Mouse (Mus musculus) kidney, embryonic 14.5 days (tissue): ENCODE measurements around the gene Eif4ebp2. TPM values are rescaled to one million over a fixed set of nuclear protein-coding genes. Genes with fewer than 3 reads are reported as not detected.

Source experiments
- ATAC-seq: fragments of 200-750 bp; cut with Nextera tagmentation; 2 replicates; pipeline ENCODE4 v1.8.0; 2017; ENCODE audit warnings: moderate number of reproducible peaks, mild to moderate bottlenecking, moderate TSS enrichment, moderate library complexity; ENCODE audit not compliant: low FRiP score, low TSS enrichment
- H3K27ac ChIP-seq: fragments of 300-500 bp; sonication (generic); 2 replicates; pipeline ENCODE4 v1.5.1; 2014; ENCODE audit warnings: low read depth, mild to moderate bottlenecking, low read length, moderate library complexity, mixed read lengths
- H3K27me3 ChIP-seq: fragments of 300-500 bp; sonication (generic); 2 replicates; pipeline ENCODE4 v1.6.1; 2014; ENCODE audit warnings: mild to moderate bottlenecking, low read length; ENCODE audit not compliant: control insufficient read depth, insufficient read depth
- H3K36me3 ChIP-seq: fragments of 300-500 bp; sonication (generic); 2 replicates; pipeline ENCODE4 v1.6.1; 2014; ENCODE audit warnings: low read length, mixed read lengths; ENCODE audit not compliant: control insufficient read depth, insufficient read depth
- H3K4me1 ChIP-seq: fragments of 300-500 bp; sonication (generic); 2 replicates; pipeline ENCODE4 v1.6.1; 2014; ENCODE audit warnings: low read length, mixed read lengths; ENCODE audit not compliant: control insufficient read depth, insufficient read depth
- H3K4me2 ChIP-seq: fragments of 300-500 bp; sonication (generic); replicated peaks from 2 replicates; pipeline ENCODE4 v1.6.1; 2014; ENCODE audit warnings: low read depth, mild to moderate bottlenecking, low read length
- H3K4me3 ChIP-seq: fragments of 300-500 bp; sonication (generic); 2 replicates; pipeline ENCODE4 v1.5.1; 2014; ENCODE audit warnings: mild to moderate bottlenecking, low read length
- H3K9ac ChIP-seq: fragments of 300-500 bp; sonication (generic); 2 replicates; pipeline ENCODE4 v1.6.1; 2014; ENCODE audit warnings: low read depth, mild to moderate bottlenecking, low read length, moderate library complexity
- H3K9me3 ChIP-seq: fragments of 300-500 bp; sonication (generic); 2 replicates; pipeline ENCODE4 v1.6.1; 2016; ENCODE audit warnings: low read length; ENCODE audit not compliant: control insufficient read depth
- whole genome bisulfite sequencing: fragments of 180-500 bp; shearing (Covaris S2); extraction: QIAGEN DNeasy Blood & Tissue Kit; methylation state at CpG from one replicate; pipeline ENCODE4 v1.1.7; 2014; 5-methylcytosine and 5-hydroxymethylcytosine counted together
- polyA plus RNA-seq: library from polyadenylated mRNA; unstranded; fragments of >200 nt; fragmentation: Nextera tagmentation; extraction: Ambion mirVana; gene quantifications from 2 replicates; pipeline ENCODE4 v1.2.1, GENCODE M21; 2014

Eif4ebp2 gene
- polyA plus RNA-seq, 1 experiment from 2014 or later: 61.9 TPM

DNA sequence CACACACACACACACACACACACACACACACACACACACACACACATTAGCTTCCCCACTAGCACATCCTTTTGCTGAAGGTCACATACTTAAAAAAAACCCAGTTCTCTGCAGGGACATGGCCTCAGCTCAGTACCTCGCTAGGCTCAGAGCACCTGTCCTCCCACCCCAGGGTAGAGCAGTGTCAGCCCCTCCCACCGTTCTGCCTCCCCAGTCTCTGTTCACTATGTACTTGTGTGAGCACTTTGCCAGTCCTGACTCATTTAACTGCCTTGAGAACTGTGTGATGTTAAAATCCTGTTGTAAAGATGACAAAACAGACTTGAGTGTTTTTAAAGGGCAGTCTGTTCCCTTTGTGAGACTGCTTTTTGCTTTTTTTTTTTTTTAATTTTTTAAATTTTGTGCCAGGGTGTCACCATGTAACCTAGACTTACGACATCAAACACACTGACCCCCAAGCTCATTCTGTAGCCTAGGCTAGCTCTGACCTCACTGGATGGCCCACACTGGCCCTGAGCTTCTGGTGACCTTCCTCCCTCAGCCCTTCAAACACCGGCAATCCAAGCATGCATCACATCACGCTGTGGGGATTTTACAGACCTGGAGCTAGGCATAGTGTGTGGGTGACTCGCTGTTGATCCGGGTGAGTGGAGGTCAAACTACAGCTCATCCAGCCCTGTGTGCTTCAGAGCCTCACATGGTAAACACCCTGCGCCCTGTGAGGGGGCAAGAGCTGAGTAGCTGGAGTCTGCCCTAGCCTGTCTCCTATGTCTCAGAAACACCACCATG, 34.3 kb upstream of the Eif4ebp2 start:
- 72% methylated on average over 8 of the region's 8 CpGs for WGBS
- no peak overlapping the region for H3K4me3 ChIP-seq
- no peak overlapping the region for H3K27ac ChIP-seq
- no peaks in the 10 kb centered on the region for H3K27me3 ChIP-seq
- ATAC-seq: no peak
- H3K4me1 ChIP-seq: no peaks in the 10 kb centered on the region
- no peak overlapping the region for H3K9ac ChIP-seq
- H3K9me3 ChIP-seq: no peaks in the 10 kb centered on the region
- H3K4me2 ChIP-seq: no peak overlapping the region
- H3K36me3 ChIP-seq: no peaks in the 10 kb centered on the region

- Histone ChIP-seq H3K9me3 (no peaks in the 10 kb centered on the region), H3K9ac (no peak overlapping the region), H3K4me3 (no peak overlapping the region), H3K36me3 (no peaks in the 10 kb centered on the region), H3K27me3 (no peaks in the 10 kb centered on the region), H3K4me2 (no peak overlapping the region), H3K27ac (no peak overlapping the region), H3K4me1 (no peaks in the 10 kb centered on the region)
- no peak for ATAC-seq
- WGBS: 61% methylated on average over 11 of the region's 11 CpGs
These were observed 32.3 kb upstream of the Eif4ebp2 start for GRCm38 (mm10) chr10:61484801-61485200.

GRCm38 (mm10) chr10:61482771-61483170, 30.3 kb upstream of the Eif4ebp2 start:
- Histone ChIP-seq H3K4me2 (no peak overlapping the region), H3K9me3 (no peaks in the 10 kb centered on the region), H3K4me3 (no peak overlapping the region), H3K4me1 (no peaks in the 10 kb centered on the region), H3K9ac (no peak overlapping the region), H3K36me3 (no peaks in the 10 kb centered on the region), H3K27ac (no peak overlapping the region), H3K27me3 (no peaks in the 10 kb centered on the region)
- WGBS: 85% methylated on average over 7 of the region's 7 CpGs
- no peak for ATAC-seq

- WGBS: 70% methylated on average over 1 of the region's 1 CpGs
These were observed 28.0 kb upstream of the Eif4ebp2 start for GRCm38 (mm10) chr10:61480488-61480887.

GRCm38 (mm10) chr10:61479927-61480326, 27.5 kb upstream of the Eif4ebp2 start:
- H3K27me3 ChIP-seq: no peaks in the 10 kb centered on the region
- H3K27ac ChIP-seq: no peak overlapping the region
- 90% methylated on average over 4 of the region's 4 CpGs for WGBS
- H3K9me3 ChIP-seq: no peaks in the 10 kb centered on the region
- H3K9ac ChIP-seq: no peak overlapping the region
- H3K4me1 ChIP-seq: no peaks in the 10 kb centered on the region; the same call in 1 of the 2 replicates
- no peak for ATAC-seq
- H3K4me2 ChIP-seq: no peak overlapping the region
- H3K4me3 ChIP-seq: no peak overlapping the region
- H3K36me3 ChIP-seq: no peaks in the 10 kb centered on the region

More at GRCm38 (mm10) chr10:61480488-61480887, 28.0 kb upstream of the Eif4ebp2 start:
- Histone ChIP-seq H3K27ac (no peak overlapping the region), H3K36me3 (no peaks in the 10 kb centered on the region), H3K27me3 (no peaks in the 10 kb centered on the region), H3K9me3 (no peaks in the 10 kb centered on the region), H3K4me3 (no peak overlapping the region), H3K9ac (no peak overlapping the region), H3K4me2 (no peak overlapping the region), H3K4me1 (no peaks in the 10 kb centered on the region; the same call in 1 of the 2 replicates)
- no peak for ATAC-seq

DNA sequence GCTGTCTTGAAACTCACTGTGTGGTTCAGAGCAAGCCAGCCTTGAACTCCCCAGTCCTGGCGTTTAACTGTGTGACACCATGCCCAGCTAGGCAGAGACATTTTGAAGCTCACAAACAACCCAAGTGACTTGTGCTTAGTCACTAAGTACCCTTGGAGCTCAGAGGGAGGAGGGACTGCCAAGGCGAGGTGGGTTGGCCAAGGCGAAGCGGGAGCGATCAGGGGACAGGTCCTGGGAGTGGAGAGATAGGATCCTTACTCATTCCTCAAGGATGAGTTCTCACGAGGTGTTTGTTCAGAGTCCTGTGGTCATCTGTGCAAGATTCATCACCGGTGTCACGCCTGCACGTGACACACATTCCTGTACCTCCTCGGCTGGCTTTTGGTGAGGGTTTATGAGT, 27.0 kb upstream of the Eif4ebp2 start:
- Histone ChIP-seq H3K9me3 (no peaks in the 10 kb centered on the region), H3K4me1 (no peaks in the 10 kb centered on the region; the same call in 1 of the 2 replicates), H3K27ac (no peak overlapping the region), H3K4me2 (no peak overlapping the region), H3K9ac (no peak overlapping the region), H3K27me3 (no peaks in the 10 kb centered on the region), H3K4me3 (no peak overlapping the region), H3K36me3 (no peaks in the 10 kb centered on the region)
- WGBS: 85% methylated on average over 10 of the region's 10 CpGs
- no peak for ATAC-seq

DNA sequence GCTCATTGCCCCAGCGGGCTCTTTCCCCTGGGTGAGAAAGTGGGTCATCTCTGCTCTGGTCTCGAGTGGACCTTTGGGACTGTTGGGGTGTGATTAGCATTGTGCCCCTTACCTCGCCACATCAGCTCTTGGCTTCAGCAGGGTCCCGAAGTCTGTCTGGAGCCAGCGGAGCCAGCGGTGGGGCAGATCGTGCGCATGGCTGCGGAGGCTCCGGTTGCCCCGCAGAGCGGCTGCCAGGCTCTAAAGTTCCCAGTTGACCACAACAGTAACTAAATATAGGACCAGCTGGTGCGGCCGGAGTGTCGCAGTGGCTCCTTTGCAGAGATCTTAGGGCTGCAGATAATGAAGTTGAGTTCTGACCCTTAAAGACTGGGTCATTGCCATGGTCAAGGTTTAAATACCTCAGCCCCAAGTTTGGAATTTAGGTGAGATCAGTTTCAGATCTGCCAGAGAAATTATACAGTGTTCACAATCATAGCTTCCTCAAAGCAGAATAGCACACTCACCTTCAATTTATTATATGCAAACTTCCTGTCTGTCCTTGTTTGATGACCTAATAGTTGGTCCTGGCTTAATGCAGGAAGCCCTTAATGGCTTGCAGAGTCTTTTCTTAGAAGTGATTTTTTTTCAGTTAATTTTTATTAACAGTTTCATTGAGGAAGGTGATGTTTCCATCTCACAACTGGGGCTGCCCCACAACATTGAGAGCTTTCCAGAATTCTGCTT, 24.1 kb upstream of the Eif4ebp2 start:
- 3% methylated on average over 15 of the region's 15 CpGs for WGBS
- Histone ChIP-seq H3K36me3 (no peaks in the 10 kb centered on the region), H3K27me3 (no peaks in the 10 kb centered on the region), H3K4me1 (no peaks in the 10 kb centered on the region; the same call in 1 of the 2 replicates), H3K9me3 (no peaks in the 10 kb centered on the region), H3K9ac (peak overlapping the region; percentile 69), H3K4me3 (peak overlapping the region; percentile 79), H3K27ac (peak overlapping the region; percentile 69; the same call in 1 of the 2 replicates), H3K4me2 (peak overlapping the region; percentile 97)
- ATAC-seq: peak; percentile 21

DNA sequence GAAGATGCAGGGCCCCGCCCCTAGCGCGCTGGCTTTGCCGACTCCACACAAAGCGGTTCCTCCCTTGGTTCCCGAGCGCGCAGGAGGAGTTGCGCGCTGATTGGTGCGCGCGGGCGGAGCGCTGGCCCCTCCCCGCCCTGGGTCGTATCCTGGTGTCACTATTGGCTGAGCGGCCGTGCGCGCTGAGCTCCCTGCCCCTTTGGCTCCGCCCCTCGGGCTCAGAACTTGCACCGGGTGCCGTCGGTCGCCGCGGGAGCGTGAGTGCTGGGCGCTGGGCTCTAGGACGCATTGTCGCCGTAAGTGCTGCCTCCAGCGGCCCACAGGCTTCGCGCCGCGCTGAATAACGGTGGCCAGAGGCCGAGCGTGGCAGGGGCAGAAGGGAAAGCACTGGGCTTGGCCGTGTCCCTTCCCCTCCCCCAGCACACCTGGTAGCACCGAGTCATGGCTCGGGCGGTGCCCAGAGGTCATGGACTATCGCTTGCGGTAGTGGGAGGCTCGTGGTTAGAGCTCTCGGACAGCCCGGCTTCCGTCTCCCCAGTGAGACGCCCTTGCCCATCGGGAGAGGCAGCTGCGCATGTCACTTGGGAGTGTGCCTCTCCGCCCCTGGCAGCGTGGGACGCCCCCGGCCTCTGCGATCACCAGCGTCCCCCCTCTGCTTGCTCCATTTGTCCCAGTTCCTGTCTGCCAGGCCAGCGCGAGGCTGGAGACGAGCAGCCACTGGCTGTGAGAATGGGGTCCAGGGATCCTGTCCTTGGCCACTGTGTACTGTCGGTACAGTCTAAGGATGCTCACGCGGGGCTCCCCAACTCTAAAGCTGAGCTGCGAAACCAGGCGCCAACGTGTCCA, 23.4 kb upstream of the Eif4ebp2 start, which contains the start of gene Lrrc20:
TSS of gene Lrrc20 (plus strand) at position 208 of the 846 bp plus-strand sequence.
- Histone ChIP-seq H3K27ac (peak within 1 kb of the TSS; percentile 69; the same call in 1 of the 2 replicates), H3K9ac (peak within 1 kb of the TSS; percentile 69), H3K36me3 (no peaks in the 10 kb centered on the region), H3K9me3 (no peaks in the 10 kb centered on the region), H3K4me3 (peak within 1 kb of the TSS; percentile 79), H3K27me3 (no peaks in the 10 kb centered on the region), H3K4me1 (no peaks in the 10 kb centered on the region; the same call in 1 of the 2 replicates), H3K4me2 (peak within 1 kb of the TSS; percentile 97)
- peak; percentile 98 for ATAC-seq
- under 1% methylated on average over 70 of the region's 70 CpGs for WGBS
